Mouse (Mus musculus) midbrain, embryonic 14.5 days (tissue): ENCODE data around the gene Ddost. TPM values are rescaled to one million over a fixed set of nuclear protein-coding genes. Genes with fewer than 3 reads are reported as not detected.
A peak's percentile ranks its signal among the peaks of the same experiment; 100 is the strongest.

Experiments used
- ATAC-seq: fragments of 200-750 bp; cut with Nextera tagmentation; 2 replicates; pipeline ENCODE4 v1.8.0; 2017; ENCODE audit warnings: moderate number of reproducible peaks, moderate library complexity; ENCODE audit not compliant: low FRiP score, low TSS enrichment
- DNase-seq: peaks from one replicate; pipeline ENCODE4 v3.0.0-alpha.2; 2015
- H3K27ac ChIP-seq: fragments of 300-500 bp; sonication (generic); replicated peaks from 2 replicates; pipeline ENCODE4 v1.5.1; 2014; ENCODE audit warnings: mild to moderate bottlenecking, low read depth, low read length, moderate library complexity
- H3K27me3 ChIP-seq: fragments of 300-500 bp; sonication (generic); 2 replicates; pipeline ENCODE4 v1.6.1; 2014; ENCODE audit warnings: low read length, control low read depth, mixed read lengths; ENCODE audit not compliant: control insufficient read depth, insufficient read depth
- H3K36me3 ChIP-seq: fragments of 300-500 bp; sonication (generic); 2 replicates; pipeline ENCODE4 v1.6.1; 2014; ENCODE audit warnings: low read length, control low read depth; ENCODE audit not compliant: control insufficient read depth, insufficient read depth
- H3K4me1 ChIP-seq: fragments of 300-500 bp; sonication (generic); 2 replicates; pipeline ENCODE4 v1.6.1; 2014; ENCODE audit warnings: mild to moderate bottlenecking, antibody characterized with exemption, low read length, control low read depth; ENCODE audit not compliant: control insufficient read depth, insufficient read depth
- H3K4me2 ChIP-seq: fragments of 300-500 bp; sonication (generic); 2 replicates; pipeline ENCODE4 v1.6.1; 2014; ENCODE audit warnings: mild to moderate bottlenecking, low read length, moderate library complexity
- H3K4me3 ChIP-seq: fragments of 300-500 bp; sonication (generic); replicated peaks from 2 replicates; pipeline ENCODE4 v1.5.1; 2014; ENCODE audit warnings: low read depth, low read length
- H3K9ac ChIP-seq: fragments of 300-500 bp; sonication (generic); replicated peaks from 2 replicates; pipeline ENCODE4 v1.6.1; 2014; ENCODE audit warnings: mild to moderate bottlenecking, low read length, moderate library complexity
- H3K9me3 ChIP-seq: fragments of 300-500 bp; sonication (generic); 2 replicates; pipeline ENCODE4 v1.6.1; 2016; ENCODE audit warnings: low read length, control low read depth, mixed read lengths; ENCODE audit not compliant: control insufficient read depth
- WGBS: fragments of 180-500 bp; shearing (Covaris S2); extraction: QIAGEN DNeasy Blood & Tissue Kit; methylation state at CpG from one replicate; pipeline ENCODE4 v1.1.7; 2014; 5-methylcytosine and 5-hydroxymethylcytosine counted together
- polyA plus RNA-seq: library from polyadenylated mRNA; unstranded; fragments of >200 nt; fragmentation: Nextera tagmentation; extraction: Ambion mirVana; gene quantifications from 2 replicates; pipeline ENCODE4 v1.2.1, GENCODE M21; 2014

Ddost gene
- polyA plus RNA-seq, 1 experiment from 2014 or later, result 177 TPM

DNA sequence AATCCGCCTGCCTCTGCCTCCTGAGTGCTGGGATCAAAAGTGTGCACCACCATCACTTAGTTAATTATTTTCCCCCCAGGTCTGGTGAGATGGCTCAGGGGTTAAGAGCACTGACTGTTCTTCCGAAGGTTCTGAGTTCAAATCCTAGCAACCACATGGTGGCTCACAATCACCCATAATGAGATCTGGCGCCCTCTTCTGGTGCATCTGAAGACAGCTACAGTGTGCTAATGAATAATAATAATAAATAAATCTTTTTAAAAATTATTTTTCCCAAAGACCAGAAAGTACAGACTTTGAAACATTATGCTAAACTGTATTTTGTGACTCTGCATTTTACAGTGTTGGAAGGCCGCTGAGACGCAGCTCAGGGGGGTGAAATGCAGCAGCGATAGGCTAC is 31.1 kb downstream of the Ddost start:
- ATAC-seq, result no peak
- H3K9ac ChIP-seq, result no peak overlapping the region
- H3K27me3 ChIP-seq, result no peaks in the 10 kb centered on the region
- no peaks in the 10 kb centered on the region for H3K9me3 ChIP-seq
- no peak overlapping the region for H3K4me3 ChIP-seq
- H3K36me3 ChIP-seq, result no peaks in the 10 kb centered on the region
- DNase-seq, result no peak
- no peaks in the 10 kb centered on the region for H3K4me1 ChIP-seq
- H3K4me2 ChIP-seq, result no peak overlapping the region
- WGBS, result 86% methylated on average over 6 of the region's 6 CpGs
- H3K27ac ChIP-seq, result no peak overlapping the region

DNA sequence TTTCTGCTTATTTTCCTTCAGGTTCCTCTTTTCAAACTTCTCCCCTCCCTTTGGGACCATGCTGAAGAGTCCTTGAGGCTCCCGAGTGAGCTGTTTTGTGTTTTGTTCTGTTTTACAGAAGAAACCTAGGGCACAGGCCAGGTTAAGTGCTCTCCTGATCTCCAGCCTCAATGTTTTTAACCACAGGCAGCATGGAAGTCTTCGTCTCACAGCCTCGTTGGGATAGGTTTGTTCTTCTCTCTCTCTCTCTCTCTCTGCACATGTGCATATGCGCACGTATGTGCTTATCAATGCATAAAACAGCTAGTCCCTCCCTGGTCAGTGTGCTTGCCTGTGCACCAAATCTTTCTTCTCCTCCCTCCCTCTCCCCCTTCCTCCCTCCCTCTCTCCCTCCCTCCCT is 32.3 kb downstream of the Ddost start:
- H3K4me1 ChIP-seq, result no peaks in the 10 kb centered on the region
- H3K27ac ChIP-seq, result no peak overlapping the region
- 84% methylated on average over 5 of the region's 5 CpGs for WGBS
- H3K36me3 ChIP-seq, result no peaks in the 10 kb centered on the region
- no peaks in the 10 kb centered on the region for H3K27me3 ChIP-seq
- no peak overlapping the region for H3K4me2 ChIP-seq
- ATAC-seq (no peak), DNase-seq (no peak)
- H3K9me3 ChIP-seq, result no peaks in the 10 kb centered on the region
- no peak overlapping the region for H3K4me3 ChIP-seq
- H3K9ac ChIP-seq, result no peak overlapping the region

DNA sequence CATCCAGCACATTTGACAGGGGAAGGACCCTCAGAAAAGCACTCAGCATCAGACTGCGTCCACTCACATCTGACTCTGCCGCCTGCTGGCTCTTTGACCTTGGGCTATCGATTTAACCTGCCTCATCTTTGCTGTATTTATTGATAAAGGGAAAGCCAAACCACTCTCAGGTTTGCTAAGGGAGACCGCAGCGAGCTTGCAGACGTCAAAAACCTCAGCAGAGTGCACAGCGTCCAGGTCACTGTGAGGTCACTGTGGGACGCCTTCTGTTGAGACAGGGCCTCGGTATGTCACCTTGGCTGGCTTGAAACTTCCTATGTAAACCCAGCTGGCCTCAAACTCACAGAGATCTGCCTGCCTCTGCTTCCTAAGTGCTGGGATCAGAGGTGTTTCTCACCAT is 32.8 kb downstream of the Ddost start:
- H3K4me1 ChIP-seq, result no peaks in the 10 kb centered on the region
- ATAC-seq (no peak), DNase-seq (no peak)
- H3K9me3 ChIP-seq, result no peaks in the 10 kb centered on the region
- 87% methylated on average over 9 of the region's 9 CpGs for WGBS
- H3K4me2 ChIP-seq, result no peak overlapping the region
- no peak overlapping the region for H3K4me3 ChIP-seq
- H3K27ac ChIP-seq, result no peak overlapping the region
- H3K27me3 ChIP-seq, result no peaks in the 10 kb centered on the region
- H3K9ac ChIP-seq, result no peak overlapping the region
- H3K36me3 ChIP-seq, result no peaks in the 10 kb centered on the region

DNA sequence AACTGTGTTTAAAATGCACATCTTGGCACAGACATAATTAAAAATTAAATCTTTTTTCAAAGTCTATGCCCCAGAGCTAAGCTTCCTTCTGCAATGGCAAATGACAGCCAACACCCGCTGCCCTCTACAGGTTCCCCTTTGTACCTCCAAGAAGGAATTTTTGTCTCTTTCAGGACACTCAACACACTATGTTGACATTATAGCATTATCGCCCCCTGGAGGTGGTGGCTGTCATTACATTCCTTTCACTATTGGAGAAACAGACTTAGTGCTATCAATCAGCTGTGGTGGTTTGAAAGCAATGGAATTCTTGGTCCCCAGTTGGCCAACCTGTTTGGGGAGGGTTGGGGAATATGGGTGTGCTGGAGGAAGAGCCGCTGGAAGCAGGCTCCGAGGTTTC is 35.4 kb downstream of the Ddost start:
- WGBS, result 28% methylated on average over 4 of the region's 4 CpGs
- no peak for ATAC-seq

DNA sequence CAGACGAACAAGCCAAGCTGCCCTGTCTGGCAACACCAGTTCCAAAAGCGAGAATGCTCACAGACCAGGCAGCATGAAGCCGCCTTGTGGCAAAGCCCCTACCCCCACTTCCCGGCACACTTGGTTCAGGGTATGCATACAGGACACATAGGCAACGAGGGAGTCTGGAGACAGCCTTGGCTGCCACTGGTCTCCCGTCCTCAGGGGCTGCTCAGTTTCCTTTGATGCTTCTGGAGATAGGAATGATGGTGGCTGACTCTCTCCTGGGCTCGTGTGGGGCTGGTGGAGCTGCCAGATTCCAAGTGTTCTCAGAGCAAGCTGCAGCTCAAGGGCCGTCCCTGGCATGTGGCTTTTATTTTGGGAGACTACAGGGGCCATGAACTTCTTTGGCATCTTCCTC is 36.9 kb downstream of the Ddost start:
- no peak overlapping the region for H3K4me2 ChIP-seq
- ATAC-seq, result no peak
- DNase-seq, result no peak
- H3K4me3 ChIP-seq, result no peak overlapping the region
- no peaks in the 10 kb centered on the region for H3K9me3 ChIP-seq
- 75% methylated on average over 8 of the region's 8 CpGs for WGBS
- H3K9ac ChIP-seq, result no peak overlapping the region
- H3K4me1 ChIP-seq, result 0 out of 2 replicates have a peak, but pooled peaks cover 3% of the 10 kb centered on the region
- H3K27me3 ChIP-seq, result no peaks in the 10 kb centered on the region
- no peak overlapping the region for H3K27ac ChIP-seq
- no peaks in the 10 kb centered on the region for H3K36me3 ChIP-seq

More for the DNA sequence above, 35.4 kb downstream of the Ddost start:
- Histone ChIP-seq H3K4me1 (0 out of 2 replicates have a peak, but pooled peaks cover 3% of the 10 kb centered on the region), H3K27ac (no peak overlapping the region), H3K9ac (no peak overlapping the region), H3K9me3 (no peaks in the 10 kb centered on the region), H3K36me3 (no peaks in the 10 kb centered on the region), H3K4me2 (no peak overlapping the region), H3K27me3 (no peaks in the 10 kb centered on the region), H3K4me3 (no peak overlapping the region)
- peak; percentile 73 for DNase-seq

DNA sequence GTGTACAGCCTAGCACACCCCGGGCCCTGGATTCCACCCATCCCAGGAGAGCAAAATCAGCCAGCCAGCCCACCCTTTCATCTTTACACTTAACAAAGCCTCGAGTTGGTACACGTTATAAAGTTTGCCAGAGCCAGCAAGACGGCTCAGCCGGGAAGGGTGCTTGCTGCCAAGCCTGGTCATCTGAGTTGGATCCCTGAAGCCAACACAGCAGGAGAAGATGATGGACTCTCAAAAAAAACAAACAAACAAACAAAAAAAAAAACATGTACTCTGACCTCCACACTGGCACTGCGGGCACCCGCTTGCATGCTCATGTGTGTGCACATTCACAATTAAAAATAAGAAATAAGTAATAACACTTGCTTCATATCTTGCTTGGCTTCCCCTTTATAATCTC is 37.5 kb downstream of the Ddost start:
- Histone ChIP-seq H3K36me3 (no peaks in the 10 kb centered on the region), H3K4me2 (no peak overlapping the region), H3K9ac (no peak overlapping the region), H3K4me1 (0 out of 2 replicates have a peak, but pooled peaks cover 3% of the 10 kb centered on the region), H3K27me3 (no peaks in the 10 kb centered on the region), H3K9me3 (no peaks in the 10 kb centered on the region), H3K4me3 (no peak overlapping the region), H3K27ac (no peak overlapping the region)
- 82% methylated on average over 7 of the region's 7 CpGs for WGBS
- DNase-seq (no peak), ATAC-seq (no peak)

DNA sequence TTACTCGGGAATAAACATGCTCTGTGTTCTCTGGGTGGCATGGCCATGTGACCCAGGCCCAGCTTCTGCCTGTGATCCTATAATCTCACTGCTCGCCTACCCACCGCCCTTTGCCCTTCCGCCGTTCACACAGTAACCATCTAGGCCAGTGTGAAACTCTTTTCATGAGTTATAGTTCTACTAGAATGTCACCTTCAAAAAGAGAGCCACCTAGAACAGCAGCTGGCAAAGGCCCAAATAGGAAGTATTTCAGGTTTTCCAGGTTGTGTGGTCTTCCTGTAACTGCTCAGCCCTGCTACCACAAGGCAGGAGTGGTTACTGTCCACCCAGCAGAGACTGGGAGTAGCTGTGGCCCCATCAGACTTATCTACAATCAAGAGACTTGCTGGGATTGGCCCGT is 38.2 kb downstream of the Ddost start:
- no peak overlapping the region for H3K4me3 ChIP-seq
- DNase-seq, result no peak
- no peak for ATAC-seq
- no peak overlapping the region for H3K27ac ChIP-seq
- H3K9ac ChIP-seq, result no peak overlapping the region
- H3K4me2 ChIP-seq, result no peak overlapping the region
- no peaks in the 10 kb centered on the region for H3K36me3 ChIP-seq
- H3K9me3 ChIP-seq, result no peaks in the 10 kb centered on the region
- 88% methylated on average over 6 of the region's 6 CpGs for WGBS
- H3K4me1 ChIP-seq, result 0 out of 2 replicates have a peak, but pooled peaks cover 3% of the 10 kb centered on the region
- no peaks in the 10 kb centered on the region for H3K27me3 ChIP-seq

DNA sequence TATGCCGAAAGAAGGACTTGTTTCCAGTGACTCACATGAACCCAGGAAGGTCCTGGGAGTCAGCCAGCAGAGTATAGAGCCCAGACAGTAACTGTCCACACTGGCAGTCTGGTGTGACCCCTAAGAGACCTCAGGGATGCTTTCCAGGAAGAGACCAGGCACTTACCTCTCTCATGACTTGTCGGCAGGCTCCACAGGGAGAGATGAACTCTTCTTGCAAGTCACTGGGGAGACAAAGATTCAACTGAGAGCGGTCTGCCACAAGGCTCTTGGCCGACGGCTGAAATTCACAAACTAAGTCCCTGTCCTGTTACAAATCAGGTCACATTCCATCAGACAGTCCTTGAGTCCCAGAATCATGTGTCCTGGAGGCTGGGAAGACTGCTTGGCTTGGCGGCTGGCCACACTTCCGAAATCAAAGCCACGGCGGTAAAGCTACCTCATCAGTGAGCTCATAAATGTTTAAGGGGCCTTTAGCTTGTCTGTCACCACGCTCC is 38.9 kb downstream of the Ddost start:
- DNase-seq, result peak; percentile 27
- Histone ChIP-seq H3K27ac (no peak overlapping the region), H3K4me1 (0 out of 2 replicates have a peak, but pooled peaks cover 3% of the 10 kb centered on the region), H3K4me2 (no peak overlapping the region), H3K27me3 (no peaks in the 10 kb centered on the region), H3K9ac (no peak overlapping the region), H3K4me3 (no peak overlapping the region), H3K9me3 (no peaks in the 10 kb centered on the region), H3K36me3 (no peaks in the 10 kb centered on the region)
- ATAC-seq, result no peak
- WGBS, result 62% methylated on average over 10 of the region's 10 CpGs

DNA sequence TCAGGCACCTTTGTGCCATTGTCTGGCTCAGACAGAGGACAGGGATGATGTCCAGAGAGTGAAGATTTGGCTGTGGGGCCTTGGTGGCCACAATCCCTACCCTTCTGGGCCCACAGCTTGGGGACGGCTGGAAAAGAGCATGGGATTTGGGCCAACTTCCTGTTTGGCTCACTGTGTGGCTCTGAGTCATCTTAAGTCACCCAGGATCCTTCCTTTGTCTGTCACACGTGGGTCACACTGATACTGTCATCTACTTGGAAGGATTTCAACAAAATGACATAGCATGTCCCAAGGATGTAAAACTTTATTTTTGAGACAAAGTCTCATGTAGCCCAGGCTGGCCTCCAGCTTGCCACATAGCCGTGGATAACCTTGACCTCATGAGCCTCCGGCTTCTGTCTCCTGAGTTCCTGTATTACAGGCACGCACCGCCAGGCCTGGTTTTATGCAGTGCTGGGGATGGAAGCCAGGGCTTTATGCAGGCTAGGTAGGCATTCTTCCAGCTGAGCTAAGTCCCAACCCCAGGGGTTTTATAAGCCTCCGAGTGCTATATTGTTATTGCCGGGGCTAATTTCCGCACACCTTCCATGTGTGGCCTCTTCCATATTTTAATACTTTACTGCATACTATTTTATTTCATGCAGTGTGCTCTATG is 40.5 kb downstream of the Ddost start:
- H3K9ac ChIP-seq, result no peak overlapping the region
- no peak overlapping the region for H3K4me3 ChIP-seq
- no peak overlapping the region for H3K27ac ChIP-seq
- ATAC-seq (no peak), DNase-seq (no peak)
- no peaks in the 10 kb centered on the region for H3K27me3 ChIP-seq
- WGBS, result 76% methylated on average over 9 of the region's 9 CpGs
- no peaks in the 10 kb centered on the region for H3K36me3 ChIP-seq
- no peaks in the 10 kb centered on the region for H3K9me3 ChIP-seq
- H3K4me2 ChIP-seq, result no peak overlapping the region
- H3K4me1 ChIP-seq, result 0 out of 2 replicates have a peak, but pooled peaks cover 3% of the 10 kb centered on the region
